Mouse (Mus musculus) liver, adult 2 months (tissue): Measurements from ENCODE around the gene Col23a1.

Experiments
- CTCF ChIP-seq: fragments of 200-500 bp; IDR thresholded peaks from 2 replicates; pipeline ENCODE4 v1.5.1; 2011; ENCODE audit warnings: low read depth, low read length, control low read depth
- POLR2A ChIP-seq: fragments of 200-500 bp; IDR thresholded peaks from 2 replicates; pipeline ENCODE4 v1.6.1; 2011; ENCODE audit warnings: low read length, control low read depth; ENCODE audit not compliant: insufficient read depth; ENCODE audit errors: extremely low read depth

DNA sequence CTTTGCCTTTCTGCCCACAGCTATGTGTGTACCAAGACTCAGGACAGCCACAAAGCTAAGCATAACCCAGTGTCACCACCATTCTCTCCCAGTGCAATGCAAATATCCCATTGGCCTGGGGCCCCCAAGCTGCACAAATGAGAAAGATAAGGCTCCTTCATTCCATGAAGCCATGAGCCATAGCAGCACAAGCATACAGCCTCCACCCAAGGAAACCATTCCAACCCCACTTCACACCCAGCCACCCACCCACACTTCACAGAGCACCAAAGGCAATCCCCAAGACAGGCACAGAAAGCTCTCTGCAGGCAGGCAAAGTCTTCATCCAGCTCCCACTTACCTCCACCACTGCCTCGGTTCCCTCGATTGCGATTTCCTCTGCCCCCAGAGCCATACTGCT is 312.5 kb downstream of the Col23a1 start:
- TF ChIP-seq CTCF (no peak), POLR2A (no peak)
